Mouse (Mus musculus) lung, adult 18-20 months (tissue): ENCODE results near the gene Rbm8a.

Source experiments
- DNase-seq, 2 experiments: peaks; one replicate each; pipeline ENCODE4 v3.0.0; 2022; ENCODE audit warnings: mixed read lengths in 2 of 2

The Rbm8a gene

DNA sequence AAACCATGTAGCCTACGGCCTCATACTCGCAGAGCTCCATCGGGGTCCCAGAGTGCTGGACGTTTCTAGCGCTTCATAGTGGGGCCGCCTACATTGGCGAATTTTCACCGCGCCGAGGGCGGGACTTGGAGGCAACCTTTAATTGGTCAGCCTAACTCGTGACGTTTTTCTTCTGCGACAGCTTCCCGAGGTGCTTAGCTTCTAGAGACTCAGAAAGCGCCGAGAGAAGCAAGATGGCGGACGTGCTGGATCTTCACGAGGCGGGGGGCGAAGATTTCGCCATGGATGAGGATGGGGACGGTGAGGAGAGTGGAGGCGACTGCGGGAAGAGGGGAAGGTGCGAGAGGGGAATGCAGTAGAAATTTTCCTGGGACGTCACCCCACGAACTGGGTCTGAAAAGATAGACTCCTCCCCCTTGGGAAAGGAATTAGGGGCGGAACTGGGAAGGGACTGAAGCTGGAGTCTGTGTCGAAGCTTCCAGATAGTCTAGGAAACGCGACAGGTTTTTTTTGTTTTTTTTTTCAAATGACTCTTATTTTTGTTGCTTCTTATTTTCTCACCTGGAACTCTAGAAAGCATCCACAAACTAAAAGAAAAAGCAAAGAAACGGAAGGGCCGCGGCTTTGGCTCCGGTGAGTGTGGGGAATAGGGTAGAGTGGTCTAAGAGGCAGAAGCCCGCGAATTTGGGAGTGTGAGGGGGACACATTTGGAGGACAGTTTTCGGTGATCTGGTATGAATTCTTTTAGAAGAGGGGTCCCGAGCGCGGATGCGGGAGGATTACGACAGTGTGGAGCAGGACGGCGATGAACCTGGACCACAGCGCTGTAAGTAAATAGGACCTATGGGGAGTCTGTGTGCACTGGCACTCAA, at the start of gene Rbm8a:
Rbm8a (plus strand) TSS at position 205 of the 872 bp plus-strand sequence.
- DNase-seq, result peak; percentile 96 to 97

DNA sequence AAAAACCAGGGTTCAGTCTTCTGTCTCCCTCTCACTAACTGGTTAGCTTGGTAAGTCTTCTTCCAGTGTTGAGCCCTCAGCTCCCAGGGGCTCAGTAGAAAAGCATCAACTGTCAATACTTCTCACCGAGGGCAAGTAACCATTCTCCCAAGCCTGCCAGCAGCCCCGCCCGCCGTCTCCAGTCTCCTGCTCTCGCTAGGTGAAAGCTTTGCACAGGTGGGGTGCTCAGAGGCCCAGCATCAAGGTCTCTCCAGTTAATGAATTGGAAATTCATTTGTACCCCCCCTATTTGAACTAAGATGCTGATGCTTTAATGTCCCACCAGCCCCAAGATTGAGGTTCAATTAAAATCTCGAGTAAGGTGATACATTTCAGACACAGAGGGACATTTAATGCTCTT, 48.6 kb upstream of the Rbm8a start:
- DNase-seq, result no peak

DNA sequence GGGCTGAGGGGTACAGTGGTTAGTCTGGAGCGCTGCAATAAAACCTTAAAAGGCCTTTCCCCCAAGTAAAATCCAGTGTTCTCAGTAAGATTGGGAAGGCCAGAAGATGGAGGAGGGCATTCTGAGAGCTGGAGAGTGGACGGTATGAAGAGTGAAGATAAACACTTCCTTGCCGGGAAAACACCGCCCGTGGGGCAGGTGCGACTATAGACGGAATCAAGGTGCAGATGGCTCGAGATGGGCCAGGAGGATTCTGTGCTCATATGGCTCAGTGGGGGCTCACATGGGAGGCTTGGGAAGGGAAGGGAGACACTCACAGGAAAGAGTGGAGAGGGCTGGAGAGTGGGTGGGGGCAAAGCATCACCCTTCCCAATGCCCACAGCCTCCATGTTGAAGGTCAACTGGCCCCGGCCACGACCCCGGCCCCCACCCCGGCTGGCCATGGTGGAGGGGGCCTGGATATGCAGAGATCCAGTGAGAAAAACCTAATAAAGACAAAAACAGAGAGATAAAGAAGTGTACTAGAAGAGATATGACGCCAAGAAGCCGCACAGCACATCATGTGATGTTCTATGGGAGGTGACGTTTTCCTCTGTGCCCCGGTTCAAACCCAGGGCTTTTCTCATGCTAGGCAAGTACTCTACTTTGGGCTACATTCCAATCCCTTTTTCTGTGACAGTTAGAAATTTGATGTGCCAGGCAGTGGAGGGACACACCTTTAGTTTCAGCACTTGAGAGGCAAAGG, 47.8 kb upstream of the Rbm8a start:
- DNase-seq, result no peak

DNA sequence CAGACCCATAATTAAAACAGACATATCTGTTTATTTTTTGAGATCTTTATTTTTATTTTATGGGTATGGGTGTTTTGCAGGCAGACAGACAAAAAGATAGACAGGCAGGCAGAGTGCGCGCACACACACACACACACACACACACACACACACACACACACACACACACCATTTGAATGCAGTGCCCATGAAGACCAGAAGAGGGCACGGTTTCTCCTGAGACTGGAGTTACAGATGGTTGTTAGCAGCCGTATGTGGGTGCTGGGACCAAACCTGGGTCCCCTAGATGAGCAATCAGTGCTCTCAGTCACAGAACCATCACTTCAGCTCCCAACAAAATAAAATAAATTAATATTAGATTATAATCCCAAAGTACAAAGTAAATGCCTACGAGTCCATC, 46.3 kb upstream of the Rbm8a start:
- DNase-seq, result no peak

DNA sequence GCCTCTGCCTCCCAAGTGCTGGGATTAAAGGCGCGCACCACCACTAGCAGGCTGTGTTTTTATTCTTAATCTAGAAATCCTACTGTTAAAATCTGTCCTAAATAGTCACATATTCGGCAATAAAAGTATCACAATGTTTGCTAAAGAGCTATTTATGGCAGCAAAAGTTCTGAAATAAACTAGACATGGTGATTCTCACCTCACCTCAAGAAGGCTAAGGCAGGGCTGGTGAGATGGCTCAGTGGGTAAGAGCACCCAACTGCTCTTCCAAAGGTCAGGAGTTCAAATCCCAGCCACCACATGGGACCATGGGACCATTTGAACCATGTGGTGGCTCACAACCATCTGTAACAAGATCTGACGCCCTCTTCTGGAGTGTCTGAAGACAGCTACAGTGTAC, 39.1 kb upstream of the Rbm8a start:
- DNase-seq, result no peak

DNA sequence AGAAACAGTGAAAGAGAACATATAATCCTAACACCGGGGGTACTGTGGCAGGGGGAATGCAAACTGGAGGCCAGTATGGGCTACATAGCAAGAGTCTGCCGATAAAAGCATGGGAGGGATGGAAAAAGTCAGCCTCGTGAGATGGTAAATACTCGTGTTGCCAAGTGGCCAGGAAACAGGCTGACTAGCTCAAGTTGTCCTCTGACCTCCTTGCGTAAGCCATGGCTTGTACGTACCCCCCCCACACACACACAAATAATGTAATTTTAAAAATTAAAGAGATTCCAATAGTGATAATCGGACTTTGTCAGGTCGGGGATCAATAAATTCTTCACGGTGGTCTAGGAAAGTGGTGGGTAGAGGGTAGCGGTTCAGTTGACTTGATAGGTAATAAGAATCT, 36.4 kb upstream of the Rbm8a start:
- peak; percentile 64 to 78 for DNase-seq

DNA sequence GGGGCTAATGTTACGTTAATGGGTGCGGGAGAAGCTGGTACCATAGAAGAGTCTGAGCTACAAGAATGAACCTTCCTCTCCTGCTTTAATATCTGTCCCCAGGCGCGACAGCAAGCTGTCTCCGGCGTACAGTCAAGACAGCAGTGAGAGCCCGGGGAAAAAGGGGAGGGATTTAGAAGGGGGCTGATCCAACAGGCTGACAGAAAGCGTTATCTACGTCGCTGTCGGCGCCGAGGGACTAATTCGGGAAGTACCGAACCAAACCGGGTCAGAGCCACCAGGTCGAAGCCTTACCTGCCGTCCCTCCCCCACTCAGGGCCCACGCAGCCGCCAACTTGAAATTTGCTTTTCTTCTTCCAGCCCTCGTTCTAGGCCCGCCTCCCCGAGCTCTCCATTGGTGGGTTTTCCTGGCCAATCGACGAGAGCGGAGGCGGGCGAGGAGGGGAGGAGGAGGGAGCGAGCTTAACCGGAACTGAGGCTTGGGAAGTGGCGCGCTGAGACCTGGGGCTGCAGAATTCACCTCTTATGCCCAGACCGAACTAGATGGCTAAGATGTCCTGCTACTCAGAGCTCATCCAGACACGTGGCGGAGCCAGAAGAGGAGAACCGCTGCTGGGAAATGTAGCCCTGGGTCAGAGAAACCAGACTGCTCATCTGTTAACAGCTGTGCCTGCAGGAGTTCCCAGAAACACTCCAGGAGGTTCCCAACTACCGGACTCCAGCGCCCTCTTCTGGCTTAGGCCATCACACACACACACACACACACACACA, 35.8 kb upstream of the Rbm8a start, which contains the start of gene Polr3gl:
Polr3gl (minus strand) TSS at position 392 of the 771 bp plus-strand sequence.
- DNase-seq, result peak; percentile 96

DNA sequence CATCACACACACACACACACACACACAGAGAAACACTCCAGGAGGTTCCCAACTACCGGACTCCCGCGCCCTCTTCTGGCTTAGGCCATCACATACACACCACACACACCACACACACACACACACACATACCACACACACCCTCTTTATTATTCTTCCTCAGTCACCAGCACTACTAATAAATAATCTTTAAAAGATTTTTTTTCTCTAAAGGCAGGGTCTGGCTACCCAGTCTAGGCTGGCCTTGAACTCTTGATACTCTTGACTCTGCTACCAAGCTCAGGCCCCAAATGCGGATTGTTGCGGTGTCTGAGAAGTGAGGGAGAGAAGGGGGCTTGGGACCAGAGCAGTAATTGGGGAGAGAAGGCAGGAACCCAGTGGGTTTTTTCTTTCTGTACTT, 34.9 kb upstream of the Rbm8a start:
- no peak for DNase-seq

DNA sequence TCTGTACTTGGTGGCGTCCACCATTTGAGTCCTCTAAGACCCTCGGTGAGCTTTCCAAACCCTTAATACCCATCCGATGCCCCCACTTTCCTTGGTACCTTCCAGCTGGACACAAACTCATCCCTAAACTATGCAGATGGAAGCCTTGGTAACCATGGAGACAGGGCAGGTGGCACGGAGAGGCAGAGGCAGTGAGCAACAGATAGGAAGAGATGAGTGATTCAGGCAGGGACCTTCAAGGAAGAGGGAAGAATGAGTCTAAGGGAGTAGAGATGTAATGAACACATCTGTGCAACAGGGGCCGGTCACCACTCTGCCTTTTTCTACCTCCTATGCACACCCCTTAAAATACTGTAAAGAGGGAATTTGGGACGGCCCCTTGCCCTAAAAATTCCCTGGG, 34.1 kb upstream of the Rbm8a start:
- DNase-seq, result no peak

DNA sequence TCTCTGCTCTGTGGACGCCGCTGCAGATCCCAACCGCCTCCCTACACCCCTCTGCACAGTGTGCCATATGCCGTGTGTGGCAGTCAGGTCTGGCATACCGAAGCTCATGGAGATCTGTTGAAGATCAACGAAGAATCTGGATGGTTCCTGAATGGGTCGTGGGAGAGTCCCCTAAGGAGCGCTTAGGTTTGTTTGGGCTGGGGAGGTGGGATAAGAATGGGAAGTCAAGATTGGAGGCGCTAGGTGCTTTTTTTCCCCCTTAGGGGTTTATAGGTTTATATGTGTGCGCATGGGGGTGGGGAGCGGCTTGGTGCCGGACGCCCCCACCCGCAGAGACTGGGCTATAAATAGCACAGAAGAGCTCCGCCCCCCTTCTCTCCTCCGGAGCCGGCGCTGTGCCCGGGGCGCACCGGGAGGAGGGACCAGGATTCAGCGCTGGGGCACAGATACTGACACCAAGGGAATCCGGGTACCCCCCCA, 33.5 kb upstream of the Rbm8a start, which contains the start of gene Ankrd34a:
Ankrd34a (plus strand) TSS at position 409 of the 480 bp plus-strand sequence.
- DNase-seq, result no peak

DNA sequence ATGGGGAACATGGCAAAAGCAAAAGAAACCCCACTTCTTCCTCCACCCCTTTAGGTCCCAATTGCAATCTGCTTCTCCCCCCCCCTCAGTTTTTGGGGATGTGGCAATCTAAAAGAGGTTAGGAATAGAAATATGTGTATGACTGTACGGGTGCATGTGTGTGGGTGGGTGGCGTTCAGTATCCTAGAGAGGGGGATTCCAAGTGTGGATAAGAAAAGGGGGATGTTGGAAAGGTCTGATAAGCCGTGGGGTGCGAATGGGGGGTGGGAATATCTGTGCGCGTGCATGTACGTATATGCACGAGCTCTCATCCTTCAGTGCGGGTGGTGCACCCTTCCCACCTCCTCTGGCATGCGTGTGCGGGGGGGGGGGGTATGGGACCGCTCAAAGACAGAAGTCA, 32.9 kb upstream of the Rbm8a start:
- no peak for DNase-seq

DNA sequence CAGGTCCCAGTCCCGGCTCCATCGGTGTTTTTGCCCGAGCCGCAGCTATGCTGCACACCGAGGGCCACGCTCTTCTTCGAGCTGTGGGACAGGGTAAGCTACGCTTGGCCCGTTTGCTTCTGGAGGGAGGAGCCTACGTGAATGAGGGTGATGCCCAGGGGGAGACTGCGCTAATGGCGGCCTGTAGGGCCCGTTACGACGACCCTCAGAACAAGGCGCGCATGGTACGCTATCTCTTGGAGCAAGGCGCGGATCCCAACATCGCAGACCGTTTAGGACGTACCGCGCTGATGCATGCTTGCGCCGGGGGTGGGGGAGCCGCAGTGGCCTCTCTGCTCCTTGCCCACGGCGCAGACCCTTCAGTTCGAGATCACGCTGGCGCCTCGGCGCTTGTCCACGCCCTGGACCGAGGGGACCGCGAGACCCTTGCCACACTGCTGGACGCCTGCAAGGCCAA, 32.3 kb upstream of the Rbm8a start:
- DNase-seq, result no peak

DNA sequence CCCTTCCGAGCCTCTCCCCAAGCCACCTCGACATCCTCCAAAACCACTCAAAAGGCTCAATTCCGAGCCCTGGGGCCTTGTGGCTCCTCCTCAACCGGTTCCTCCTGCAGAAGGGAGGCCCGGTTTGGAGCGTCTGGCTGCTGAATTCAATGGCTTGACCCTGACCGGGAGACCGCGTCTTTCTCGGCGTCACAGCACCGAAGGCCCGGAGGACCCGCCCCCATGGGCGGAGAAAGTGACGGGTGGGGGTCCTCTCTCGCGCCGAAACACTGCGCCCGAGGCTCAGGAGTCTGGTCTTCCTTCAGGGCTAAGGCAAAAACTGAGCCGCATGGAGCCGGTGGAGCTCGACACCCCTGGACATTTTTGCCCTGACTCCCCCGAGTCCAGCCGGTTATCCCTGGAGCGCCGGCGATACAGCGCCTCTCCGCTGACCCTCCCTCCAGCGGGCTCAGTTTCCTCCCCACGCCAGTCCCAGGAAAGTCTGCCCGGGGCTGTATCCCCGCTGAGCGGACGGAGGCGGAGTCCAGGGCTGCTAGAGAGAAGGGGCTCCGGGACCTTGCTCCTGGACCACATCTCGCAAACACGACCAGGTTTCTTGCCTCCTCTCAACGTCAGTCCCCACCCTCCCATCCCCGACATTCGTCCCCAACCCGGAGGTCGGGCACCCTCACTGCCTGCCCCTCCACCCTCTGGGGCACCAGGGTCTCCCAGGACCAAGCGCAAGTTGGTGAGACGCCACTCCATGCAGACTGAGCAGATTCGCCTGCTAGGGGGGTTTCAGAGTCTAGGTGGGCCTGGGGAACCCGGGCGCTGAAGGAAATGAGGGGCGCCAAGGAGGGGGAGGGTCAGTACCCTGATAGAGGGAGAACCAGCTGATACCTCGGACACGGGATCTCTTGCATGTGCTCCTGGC, 31.3 kb upstream of the Rbm8a start:
- peak; percentile 68 to 75 for DNase-seq

DNA sequence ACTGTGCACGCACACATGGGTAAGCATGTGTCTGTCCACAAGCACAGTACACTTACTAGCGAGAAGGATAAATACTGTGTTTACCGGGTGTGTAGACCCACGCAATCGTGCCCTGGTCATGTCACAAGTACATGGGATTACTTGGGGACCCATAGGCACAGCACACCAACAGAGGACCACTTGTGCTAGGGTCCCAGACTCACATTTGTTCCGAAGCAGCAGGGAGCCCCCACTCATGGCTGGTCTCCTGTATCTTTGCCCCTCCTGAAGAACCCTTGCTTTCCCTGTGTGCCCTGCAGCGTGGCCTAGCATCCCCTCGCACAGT, 30.7 kb upstream of the Rbm8a start:
- DNase-seq, result no peak

DNA sequence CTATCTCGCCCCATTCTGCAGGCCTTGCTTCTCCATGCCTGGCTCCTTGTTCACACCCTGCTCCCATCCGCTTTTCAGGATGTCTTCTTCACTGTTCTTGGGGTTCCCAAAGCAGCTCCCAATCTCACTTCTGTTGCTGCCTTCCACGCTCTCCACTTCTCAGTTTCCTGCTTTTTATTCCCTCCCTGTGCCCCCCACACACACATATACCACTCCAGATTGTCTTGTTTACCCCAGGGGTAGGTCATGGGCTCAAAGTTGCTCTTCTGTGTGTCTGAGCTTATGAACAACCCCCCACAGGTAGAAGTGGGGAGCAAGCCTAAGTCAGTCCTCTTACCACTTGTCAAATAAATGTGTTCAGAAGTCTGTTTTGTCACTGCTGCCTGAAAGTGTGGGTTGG, 30.3 kb upstream of the Rbm8a start:
- no peak for DNase-seq

DNA sequence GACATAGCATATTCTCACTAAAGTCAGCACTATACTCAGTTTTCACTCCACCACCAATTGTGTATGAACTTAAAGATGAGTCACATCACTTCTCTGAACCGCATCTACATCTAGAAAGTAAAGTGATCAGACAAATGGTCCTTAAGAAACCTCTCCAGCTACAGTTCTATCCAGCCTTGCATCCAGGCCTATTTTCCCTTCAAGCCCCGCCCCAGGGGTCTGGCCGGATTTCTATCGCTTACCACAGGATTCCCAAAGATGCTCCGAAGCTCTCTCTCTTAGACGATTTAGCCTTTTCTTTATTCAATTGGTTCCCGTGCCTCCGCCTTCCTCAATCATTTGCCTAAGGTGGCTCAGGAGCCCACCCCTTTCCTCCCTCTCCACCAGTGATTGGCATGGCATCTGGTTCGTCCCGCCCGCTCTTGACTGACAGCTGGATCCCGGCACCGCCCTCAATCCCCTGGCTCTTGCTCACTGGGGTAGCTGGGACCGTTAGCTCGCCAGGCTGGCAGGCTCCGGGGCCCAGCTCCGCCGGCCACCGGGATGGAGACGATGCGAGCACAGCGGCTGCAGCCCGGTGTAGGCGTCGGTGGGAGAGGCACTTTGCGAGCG, 29.0 kb upstream of the Rbm8a start, which contains the start of gene Lix1l:
Lix1l (plus strand) TSS at position 511 of the 612 bp plus-strand sequence.
- peak; percentile 95 to 96 for DNase-seq

DNA sequence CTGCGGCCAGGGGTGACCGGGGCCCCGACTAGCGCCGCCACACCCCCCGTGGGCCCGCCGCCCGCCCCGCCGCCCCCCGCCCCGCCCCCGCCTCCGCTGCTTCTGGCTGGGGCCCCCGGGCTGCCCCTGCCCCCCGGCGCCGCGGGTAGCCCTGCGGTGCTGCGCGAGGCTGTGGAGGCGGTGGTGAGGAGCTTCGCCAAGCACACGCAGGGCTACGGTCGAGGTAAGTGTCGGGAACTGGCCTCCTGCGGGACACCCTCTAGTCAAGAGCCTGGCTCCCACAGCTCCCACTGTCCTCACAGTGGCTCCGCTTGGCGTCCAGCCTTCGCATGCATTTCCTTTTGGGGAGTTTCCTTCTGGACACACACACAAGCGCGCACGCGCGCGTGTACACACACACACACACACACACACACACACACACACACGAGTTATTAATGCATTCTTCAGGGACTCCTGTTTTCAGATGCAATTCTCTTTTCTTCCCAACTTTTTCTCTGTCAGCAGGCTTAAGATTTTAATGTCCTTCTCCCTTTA, 28.4 kb upstream of the Rbm8a start:
- DNase-seq, result peak; percentile 73 to 79

DNA sequence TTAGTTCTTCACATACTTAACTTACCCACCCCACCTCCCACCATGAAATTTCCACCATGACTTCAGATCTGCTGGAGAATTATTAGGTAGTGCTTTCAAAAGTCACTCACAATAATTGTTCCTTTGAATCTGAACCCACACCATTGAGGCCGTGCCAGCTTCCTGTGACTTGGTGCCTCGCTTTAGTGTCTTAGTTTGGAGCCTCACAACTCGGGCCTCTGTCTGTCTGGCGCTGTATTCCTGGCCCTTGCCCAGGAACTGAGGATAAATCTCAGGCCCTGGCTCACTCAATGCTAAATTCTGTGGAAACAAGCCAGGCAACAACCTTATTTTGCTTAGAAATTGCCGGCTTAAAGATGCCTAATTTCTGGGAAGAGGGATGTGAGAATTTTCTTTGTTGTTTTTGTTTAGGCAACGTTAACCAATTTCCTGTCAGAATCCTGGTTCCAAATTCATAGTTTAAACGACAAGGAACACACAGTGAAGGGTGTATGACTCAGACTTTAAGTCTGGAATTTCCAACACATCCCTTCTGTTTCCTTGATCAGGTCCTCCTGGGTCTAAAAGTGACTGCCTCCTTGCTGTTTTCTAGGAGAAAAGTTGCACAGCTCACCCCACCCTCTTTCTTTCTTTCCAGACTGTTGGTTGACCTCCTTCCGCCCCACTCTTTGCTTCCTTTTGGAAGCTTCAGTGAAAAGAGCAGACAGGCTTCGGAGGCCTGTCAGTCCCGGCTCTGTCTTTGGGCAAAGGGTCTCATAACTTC, 27.6 kb upstream of the Rbm8a start:
- DNase-seq, result no peak

DNA sequence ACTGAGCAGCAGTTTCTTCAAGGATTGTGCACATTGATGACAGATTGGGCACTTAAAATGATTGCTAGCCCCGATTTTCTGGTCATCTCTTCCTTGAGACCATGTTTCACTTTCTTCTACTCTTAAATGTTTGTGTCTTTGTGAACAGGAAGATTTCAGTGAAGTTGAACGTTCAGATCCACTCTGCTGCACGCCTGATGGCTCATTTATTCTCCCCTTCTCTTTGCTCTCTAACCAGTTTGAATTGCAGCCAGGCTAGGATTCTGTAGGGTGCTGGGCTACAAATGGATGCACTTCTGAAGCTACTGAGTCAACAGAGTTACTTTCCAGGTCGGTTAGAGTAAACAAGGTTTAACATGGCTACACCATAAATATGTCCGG, 27.0 kb upstream of the Rbm8a start:
- DNase-seq, result no peak

DNA sequence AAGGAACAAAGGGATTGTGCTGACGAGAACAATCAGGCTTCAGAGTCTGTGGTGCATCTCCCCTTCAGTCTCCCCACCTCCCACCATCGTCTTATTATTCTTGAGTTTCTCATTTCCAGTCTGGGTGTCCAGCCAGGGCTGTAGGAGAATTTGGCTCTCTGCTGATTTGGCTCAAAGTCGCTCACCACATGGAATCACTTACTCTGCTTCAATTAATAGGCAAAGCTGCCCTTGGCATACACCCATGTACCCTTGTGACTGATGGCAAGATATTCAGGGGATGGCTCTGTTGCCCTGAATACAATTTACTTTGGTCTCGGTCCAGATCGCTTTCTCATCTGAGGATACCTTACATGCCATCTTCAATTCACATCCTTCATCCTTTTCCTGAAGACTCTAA, 26.4 kb upstream of the Rbm8a start:
- DNase-seq, result no peak
